Mouse (Mus musculus) spleen, adult 2 months (tissue): ENCODE results near the gene Accs. TPM values are rescaled to one million over a fixed set of nuclear protein-coding genes. Genes with fewer than 3 reads are reported as not detected.

Experiments
- DNase-seq, 2 experiments: peaks; one replicate each; pipeline versions ENCODE4 v3.0.0 to v3.0.0-alpha.2; 2012 to 2021; ENCODE audit warnings: low spot score in 2 of 2, low read depth in 1 of 2
- H3K27ac ChIP-seq: fragments of 200-500 bp; 2 replicates; pipeline ENCODE4 v1.5.1; 2012; ENCODE audit warnings: low read length, inconsistent platforms; ENCODE audit not compliant: insufficient read depth
- H3K27me3 ChIP-seq: fragments of 200-500 bp; 2 replicates; pipeline ENCODE4 v1.6.1; 2012; ENCODE audit warnings: mild to moderate bottlenecking, moderate library complexity, low read length, inconsistent platforms; ENCODE audit not compliant: control insufficient read depth, insufficient read depth
- H3K36me3 ChIP-seq: fragments of 200-500 bp; 2 replicates; pipeline ENCODE4 v1.6.1; 2012; ENCODE audit warnings: mild to moderate bottlenecking, low read length, inconsistent platforms; ENCODE audit not compliant: control insufficient read depth, insufficient read depth
- H3K4me1 ChIP-seq: fragments of 200-500 bp; 2 replicates; pipeline ENCODE4 v1.6.1; 2011; ENCODE audit warnings: inconsistent platforms; ENCODE audit not compliant: control insufficient read depth, insufficient read depth, insufficient read length
- H3K4me3 ChIP-seq: fragments of 200-500 bp; 2 replicates; pipeline ENCODE4 v1.5.1; 2011; ENCODE audit warnings: mild to moderate bottlenecking, inconsistent platforms; ENCODE audit not compliant: insufficient read depth, insufficient read length; ENCODE audit errors: extremely low read depth
- CTCF ChIP-seq: fragments of 200-500 bp; IDR thresholded peaks from 2 replicates; pipeline ENCODE4 v1.5.1; 2011; ENCODE audit warnings: mild to moderate bottlenecking, inconsistent platforms; ENCODE audit not compliant: insufficient read depth, insufficient read length, insufficient replicate concordance; ENCODE audit errors: extremely low read depth
- POLR2A ChIP-seq: fragments of 200-500 bp; IDR thresholded peaks from 2 replicates; pipeline ENCODE4 v1.6.1; 2011; ENCODE audit warnings: low read depth, low read length, inconsistent platforms
- WGBS: fragments of 180-500 bp; shearing (Covaris S2); methylation state at CpG from one replicate; pipeline ENCODE4 v1.1.7; 2018; 5-methylcytosine and 5-hydroxymethylcytosine counted together
- polyA plus RNA-seq: library from polyadenylated mRNA; depleted of rRNA; stranded (reverse); fragments of >200 nt; gene quantifications from 2 replicates; pipeline ENCODE4 v1.2.3, GENCODE M21; 2012

The Accs gene
- polyA plus RNA-seq, 1 experiment = 16.4 TPM

- H3K36me3 ChIP-seq = no peaks in the 10 kb centered on the region
- H3K27ac ChIP-seq = no peak overlapping the region
- DNase-seq = no peak
These were observed 36.5 kb upstream of the Accs start for GRCm38 (mm10) chr2:93886013-93886794.

GRCm38 (mm10) chr2:93883066-93883465, 33.3 kb upstream of the Accs start:
- Histone ChIP-seq H3K4me1 (no peaks in the 10 kb centered on the region), H3K4me3 (no peak overlapping the region), H3K36me3 (no peaks in the 10 kb centered on the region), H3K27ac (no peak overlapping the region), H3K27me3 (no peaks in the 10 kb centered on the region)
- 55% methylated on average over 5 of the region's 5 CpGs for WGBS
- no peak for DNase-seq
- TF ChIP-seq POLR2A (no peak), CTCF (no peak)

More at GRCm38 (mm10) chr2:93886013-93886794, 36.5 kb upstream of the Accs start:
- Histone ChIP-seq H3K4me1 (no peaks in the 10 kb centered on the region), H3K4me3 (no peak overlapping the region), H3K27me3 (no peaks in the 10 kb centered on the region)
- 76% methylated on average over 10 of the region's 10 CpGs for WGBS
- TF ChIP-seq POLR2A (no peak), CTCF (no peak)

- no peak for DNase-seq
- Histone ChIP-seq H3K27me3 (no peaks in the 10 kb centered on the region), H3K4me1 (no peaks in the 10 kb centered on the region), H3K27ac (no peak overlapping the region), H3K4me3 (no peak overlapping the region), H3K36me3 (no peaks in the 10 kb centered on the region)
- 80% methylated on average over 9 of the region's 9 CpGs for WGBS
- TF ChIP-seq POLR2A (no peak), CTCF (no peak)
These were observed 32.1 kb upstream of the Accs start for GRCm38 (mm10) chr2:93881640-93882367.

GRCm38 (mm10) chr2:93880981-93881380, 31.2 kb upstream of the Accs start:
- no peaks in the 10 kb centered on the region for H3K4me1 ChIP-seq
- H3K27ac ChIP-seq = no peak overlapping the region
- 79% methylated on average over 3 of the region's 3 CpGs for WGBS

GRCm38 (mm10) chr2:93880450-93880849, 30.7 kb upstream of the Accs start:
- no peak for DNase-seq
- TF ChIP-seq POLR2A (no peak), CTCF (no peak)

More at GRCm38 (mm10) chr2:93880981-93881380, 31.2 kb upstream of the Accs start:
- Histone ChIP-seq H3K36me3 (no peaks in the 10 kb centered on the region), H3K4me3 (no peak overlapping the region), H3K27me3 (no peaks in the 10 kb centered on the region)
- no peak for DNase-seq
- TF ChIP-seq POLR2A (no peak), CTCF (no peak)

GRCm38 (mm10) chr2:93877005-93877404, 27.3 kb upstream of the Accs start:
- 71% methylated on average over 5 of the region's 5 CpGs for WGBS

More at GRCm38 (mm10) chr2:93880450-93880849, 30.7 kb upstream of the Accs start:
- no peaks in the 10 kb centered on the region for H3K27me3 ChIP-seq
- no peaks in the 10 kb centered on the region for H3K36me3 ChIP-seq
- H3K4me1 ChIP-seq = no peaks in the 10 kb centered on the region
- no peak overlapping the region for H3K4me3 ChIP-seq
- WGBS = 70% methylated on average over 8 of the region's 8 CpGs
- no peak overlapping the region for H3K27ac ChIP-seq

GRCm38 (mm10) chr2:93874606-93875005, 24.9 kb upstream of the Accs start:
- Histone ChIP-seq H3K36me3 (no peaks in the 10 kb centered on the region), H3K27me3 (no peaks in the 10 kb centered on the region), H3K27ac (no peak overlapping the region), H3K4me1 (no peaks in the 10 kb centered on the region), H3K4me3 (no peak overlapping the region)
- no peak for DNase-seq
- TF ChIP-seq POLR2A = no peak
- no peak for TF ChIP-seq CTCF
- WGBS = 84% methylated on average over 3 of the region's 3 CpGs

More at GRCm38 (mm10) chr2:93877005-93877404, 27.3 kb upstream of the Accs start:
- no peaks in the 10 kb centered on the region for H3K4me1 ChIP-seq
- H3K36me3 ChIP-seq = no peaks in the 10 kb centered on the region
- TF ChIP-seq POLR2A (no peak), CTCF (no peak)
- DNase-seq = no peak
- no peak overlapping the region for H3K27ac ChIP-seq
- H3K4me3 ChIP-seq = no peak overlapping the region
- H3K27me3 ChIP-seq = no peaks in the 10 kb centered on the region
